Mouse (Mus musculus) bone marrow macrophage, adult 2 months (primary cell): ENCODE results near the gene Fyb.

Experiments
- CTCF ChIP-seq: IDR thresholded peaks from 2 replicates; pipeline ENCODE4 v1.5.1; 2012; ENCODE audit warnings: low read depth, mild to moderate bottlenecking, low read length, moderate library complexity
- POLR2A ChIP-seq: IDR thresholded peaks from 2 replicates; pipeline ENCODE4 v1.6.1; 2012; ENCODE audit warnings: mild to moderate bottlenecking, low read depth, low read length, borderline replicate concordance

- TF ChIP-seq CTCF: no peak
- TF ChIP-seq POLR2A: no peak
Measured at GRCm38 (mm10) chr15:6548911-6549310, 26.3 kb downstream of the Fyb start.
